Mouse (Mus musculus): ENCODE measurements at regions not wholly inside any gene's neighbourhood (a gene's known extent, or its start where the extent isn't known, plus 50 kb on each side); places are given as distances from the start of the nearest gene placed in this dataset.

- no peaks in the 10 kb centered on the region for H3K9me3 ChIP-seq
- no peaks in the 10 kb centered on the region for H3K27me3 ChIP-seq
- H3K4me3 ChIP-seq = no peak overlapping the region
- WGBS = 60% methylated on average over 4 of the region's 4 CpGs
- H3K4me1 ChIP-seq = peaks cover 14% of the 10 kb centered on the region
- no peaks in the 10 kb centered on the region for H3K36me3 ChIP-seq
- H3K4me2 ChIP-seq (replicated peaks) = no peak overlapping the region
- no peak overlapping the region for H3K27ac ChIP-seq (replicated peaks)
- H3K9ac ChIP-seq (replicated peaks) = no peak overlapping the region
- ATAC-seq (replicated peaks) = no peak
Observed at GRCm38 (mm10) chr5:85779205-85779604, 286.2 kb downstream of the Cenpc1 start.

DNA sequence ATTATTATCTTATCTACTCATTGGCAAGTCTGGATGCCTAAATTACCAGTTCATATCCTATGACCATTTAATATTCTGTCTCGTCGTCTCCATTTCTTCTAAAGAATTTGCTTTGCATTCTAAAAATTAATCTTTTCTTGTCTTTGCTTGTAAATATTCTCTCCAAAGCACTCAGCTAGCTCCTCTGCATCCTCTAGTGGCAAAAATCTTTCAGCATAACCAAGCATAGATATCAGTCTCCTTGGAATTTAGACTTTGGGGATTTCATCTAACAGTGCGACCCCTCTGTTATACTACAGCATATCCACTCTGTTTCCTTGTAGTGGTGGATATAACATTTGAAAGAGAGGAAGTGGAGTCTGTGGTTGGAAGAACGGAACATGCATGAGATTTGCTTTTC is 292.7 kb downstream of the Cenpc1 start:
- ATAC-seq (replicated peaks) = no peak
- WGBS = 82% methylated on average over 4 of the region's 4 CpGs
- Histone ChIP-seq H3K27me3 (no peaks in the 10 kb centered on the region), H3K4me2 (replicated peaks) (no peak overlapping the region), H3K4me3 (no peak overlapping the region), H3K36me3 (no peaks in the 10 kb centered on the region), H3K9me3 (no peaks in the 10 kb centered on the region), H3K4me1 (no peaks in the 10 kb centered on the region), H3K9ac (replicated peaks) (no peak overlapping the region), H3K27ac (replicated peaks) (no peak overlapping the region)

GRCm38 (mm10) chr5:85772086-85772485 is 293.3 kb downstream of the Cenpc1 start:
- H3K9ac ChIP-seq (replicated peaks) = no peak overlapping the region
- no peaks in the 10 kb centered on the region for H3K4me1 ChIP-seq
- no peak overlapping the region for H3K4me2 ChIP-seq (replicated peaks)
- 20% methylated on average over 4 of the region's 4 CpGs for WGBS
- H3K27me3 ChIP-seq = no peaks in the 10 kb centered on the region
- peak; percentile 98 for ATAC-seq (replicated peaks)
- H3K36me3 ChIP-seq = no peaks in the 10 kb centered on the region
- H3K9me3 ChIP-seq = no peaks in the 10 kb centered on the region
- H3K4me3 ChIP-seq = no peak overlapping the region
- peak overlapping the region; percentile 44; the same call in 1 of the 2 replicates for H3K27ac ChIP-seq (replicated peaks)

DNA sequence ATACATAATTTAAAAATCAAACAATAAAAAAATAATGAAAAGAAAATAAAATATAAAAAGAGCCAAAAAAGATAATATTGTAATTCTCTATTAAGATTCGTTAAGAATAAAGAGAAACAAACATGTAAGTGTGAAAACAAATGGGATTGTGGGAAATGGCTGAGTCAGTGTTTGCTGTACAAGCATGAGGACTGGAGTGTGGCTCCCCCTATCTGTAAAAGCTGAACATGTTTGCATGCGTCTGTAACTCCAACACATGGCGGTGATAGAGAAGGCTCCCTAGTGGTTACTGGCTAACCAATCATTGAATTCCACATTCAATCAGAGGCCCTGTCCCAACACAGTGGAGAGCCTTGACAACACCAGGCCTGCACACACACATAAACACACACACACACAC is 298.2 kb downstream of the Cenpc1 start:
- ATAC-seq (replicated peaks) = no peak
- H3K36me3 ChIP-seq = no peaks in the 10 kb centered on the region
- H3K4me3 ChIP-seq = no peak overlapping the region
- no peak overlapping the region for H3K27ac ChIP-seq (replicated peaks)
- H3K9me3 ChIP-seq = no peaks in the 10 kb centered on the region
- H3K4me2 ChIP-seq (replicated peaks) = no peak overlapping the region
- no peaks in the 10 kb centered on the region for H3K4me1 ChIP-seq
- no peaks in the 10 kb centered on the region for H3K27me3 ChIP-seq
- H3K9ac ChIP-seq (replicated peaks) = no peak overlapping the region
- 89% methylated on average over 3 of the region's 3 CpGs for WGBS

GRCm38 (mm10) chr5:85756716-85757115 is 308.7 kb downstream of the Cenpc1 start:
- peak; percentile 35; the same call in 1 of the 2 replicates for ATAC-seq (replicated peaks)
- Histone ChIP-seq H3K9ac (replicated peaks) (no peak overlapping the region), H3K36me3 (no peaks in the 10 kb centered on the region), H3K27ac (replicated peaks) (no peak overlapping the region), H3K4me1 (peaks cover 14% of the 10 kb centered on the region), H3K4me3 (no peak overlapping the region), H3K27me3 (no peaks in the 10 kb centered on the region), H3K9me3 (no peaks in the 10 kb centered on the region), H3K4me2 (replicated peaks) (no peak overlapping the region)
- WGBS = 75% methylated on average over 8 of the region's 8 CpGs

- WGBS = 79% methylated on average over 12 of the region's 12 CpGs
- no peak overlapping the region for H3K4me3 ChIP-seq
- H3K27ac ChIP-seq (replicated peaks) = no peak overlapping the region
- no peaks in the 10 kb centered on the region for H3K27me3 ChIP-seq
- H3K36me3 ChIP-seq = no peaks in the 10 kb centered on the region
- no peak for ATAC-seq (replicated peaks)
- H3K4me1 ChIP-seq = peaks cover 22% of the 10 kb centered on the region
- no peak overlapping the region for H3K4me2 ChIP-seq (replicated peaks)
- H3K9me3 ChIP-seq = no peaks in the 10 kb centered on the region
- no peak overlapping the region for H3K9ac ChIP-seq (replicated peaks)
Observed at GRCm38 (mm10) chr5:85754227-85754626, 311.2 kb downstream of the Cenpc1 start.

GRCm38 (mm10) chr5:85753109-85753508 is 312.3 kb downstream of the Cenpc1 start:
- no peak overlapping the region for H3K27ac ChIP-seq (replicated peaks)
- H3K4me1 ChIP-seq = peaks cover 22% of the 10 kb centered on the region
- no peak overlapping the region for H3K4me3 ChIP-seq
- 84% methylated on average over 3 of the region's 3 CpGs for WGBS
- no peaks in the 10 kb centered on the region for H3K9me3 ChIP-seq
- H3K36me3 ChIP-seq = no peaks in the 10 kb centered on the region
- H3K9ac ChIP-seq (replicated peaks) = no peak overlapping the region
- ATAC-seq (replicated peaks) = no peak
- H3K4me2 ChIP-seq (replicated peaks) = no peak overlapping the region
- no peaks in the 10 kb centered on the region for H3K27me3 ChIP-seq

GRCm38 (mm10) chr5:85751649-85752048 is 313.7 kb downstream of the Cenpc1 start:
- no peaks in the 10 kb centered on the region for H3K36me3 ChIP-seq
- no peak overlapping the region for H3K9ac ChIP-seq (replicated peaks)
- peak; percentile 83 for ATAC-seq (replicated peaks)
- no peak overlapping the region for H3K27ac ChIP-seq (replicated peaks)
- no peak overlapping the region for H3K4me3 ChIP-seq
- no peaks in the 10 kb centered on the region for H3K27me3 ChIP-seq
- no peaks in the 10 kb centered on the region for H3K9me3 ChIP-seq
- WGBS = 22% methylated on average over 2 of the region's 2 CpGs
- H3K4me2 ChIP-seq (replicated peaks) = no peak overlapping the region
- H3K4me1 ChIP-seq = peaks cover 16% of the 10 kb centered on the region

- no peaks in the 10 kb centered on the region for H3K9me3 ChIP-seq
- H3K27me3 ChIP-seq = no peaks in the 10 kb centered on the region
- peak; percentile 76 for ATAC-seq (replicated peaks)
- H3K9ac ChIP-seq (replicated peaks) = no peak overlapping the region
- no peaks in the 10 kb centered on the region for H3K36me3 ChIP-seq
- no peak overlapping the region for H3K4me3 ChIP-seq
- H3K27ac ChIP-seq (replicated peaks) = no peak overlapping the region
- H3K4me2 ChIP-seq (replicated peaks) = no peak overlapping the region
- WGBS = 19% methylated on average over 1 of the region's 1 CpGs
- H3K4me1 ChIP-seq = peaks cover 16% of the 10 kb centered on the region
Observed at GRCm38 (mm10) chr5:85750893-85751292, 314.5 kb downstream of the Cenpc1 start.

- no peak for ATAC-seq (replicated peaks)
- H3K9ac ChIP-seq (replicated peaks) = no peak overlapping the region
- WGBS = 18% methylated on average over 3 of the region's 3 CpGs
- H3K4me1 ChIP-seq = peaks cover 4% of the 10 kb centered on the region; the same call in 1 of the 2 replicates
- no peak overlapping the region for H3K4me3 ChIP-seq
- no peaks in the 10 kb centered on the region for H3K36me3 ChIP-seq
- no peaks in the 10 kb centered on the region for H3K27me3 ChIP-seq
- no peaks in the 10 kb centered on the region for H3K9me3 ChIP-seq
- no peak overlapping the region for H3K4me2 ChIP-seq (replicated peaks)
- no peak overlapping the region for H3K27ac ChIP-seq (replicated peaks)
Observed at GRCm38 (mm10) chr5:85729613-85730012, 335.8 kb downstream of the Cenpc1 start.

GRCm38 (mm10) chr5:85707345-85707744 is 358.0 kb downstream of the Cenpc1 start:
- no peaks in the 10 kb centered on the region for H3K9me3 ChIP-seq
- 40% methylated on average over 9 of the region's 9 CpGs for WGBS
- no peaks in the 10 kb centered on the region for H3K27me3 ChIP-seq
- H3K4me1 ChIP-seq = 0 out of 2 replicates have a peak, but pooled peaks cover 8% of the 10 kb centered on the region
- no peak overlapping the region for H3K27ac ChIP-seq (replicated peaks)
- no peak overlapping the region for H3K9ac ChIP-seq (replicated peaks)
- no peak; the same call in 1 of the 2 replicates for ATAC-seq (replicated peaks)
- no peaks in the 10 kb centered on the region for H3K36me3 ChIP-seq
- no peak overlapping the region for H3K4me3 ChIP-seq
- H3K4me2 ChIP-seq (replicated peaks) = no peak overlapping the region

DNA sequence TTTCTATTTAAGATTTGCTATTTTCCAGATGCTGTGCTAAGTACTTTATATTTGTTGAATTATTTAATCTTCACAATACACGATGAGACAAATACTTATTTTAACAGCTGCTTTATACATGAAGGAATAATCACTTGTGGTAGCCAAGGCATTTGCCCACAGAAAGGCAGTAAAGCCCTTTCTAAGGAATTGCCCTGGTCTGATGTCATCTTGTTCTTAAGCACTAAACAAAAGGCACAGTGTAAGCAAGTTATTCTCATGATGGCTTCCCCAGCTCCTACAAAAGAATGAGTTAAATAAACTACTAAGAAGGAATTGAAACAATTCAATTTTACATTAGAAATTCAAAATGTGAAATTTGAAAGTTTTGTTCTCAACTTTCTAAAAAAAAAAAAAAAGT is 358.8 kb downstream of the Cenpc1 start:
- 0 out of 2 replicates have a peak, but pooled peaks cover 8% of the 10 kb centered on the region for H3K4me1 ChIP-seq
- H3K4me3 ChIP-seq = no peak overlapping the region
- H3K27ac ChIP-seq (replicated peaks) = no peak overlapping the region
- H3K27me3 ChIP-seq = no peaks in the 10 kb centered on the region
- H3K36me3 ChIP-seq = no peaks in the 10 kb centered on the region
- no peaks in the 10 kb centered on the region for H3K9me3 ChIP-seq
- 5% methylated on average over 1 of the region's 1 CpGs for WGBS
- ATAC-seq (replicated peaks) = no peak
- no peak overlapping the region for H3K9ac ChIP-seq (replicated peaks)
- no peak overlapping the region for H3K4me2 ChIP-seq (replicated peaks)

- H3K9me3 ChIP-seq = no peaks in the 10 kb centered on the region
- H3K27me3 ChIP-seq = no peaks in the 10 kb centered on the region
- 0 out of 2 replicates have a peak, but pooled peaks cover 8% of the 10 kb centered on the region for H3K4me1 ChIP-seq
- ATAC-seq (replicated peaks) = no peak
- no peaks in the 10 kb centered on the region for H3K36me3 ChIP-seq
- WGBS = 3% methylated on average over 3 of the region's 3 CpGs
- H3K9ac ChIP-seq (replicated peaks) = no peak overlapping the region
- H3K4me2 ChIP-seq (replicated peaks) = no peak overlapping the region
- H3K4me3 ChIP-seq = no peak overlapping the region
- H3K27ac ChIP-seq (replicated peaks) = no peak overlapping the region
Observed at GRCm38 (mm10) chr5:85706084-85706483, 359.3 kb downstream of the Cenpc1 start.
